Mouse (Mus musculus) left cerebral cortex, postnatal 36 days (tissue): ENCODE measurements at regions not wholly inside any gene's neighbourhood (a gene's known extent, or its start where the extent isn't known, plus 50 kb on each side); places are given as distances from the start of the nearest gene placed in this dataset.
A peak's percentile ranks its signal among the peaks of the same experiment; 100 is the strongest.

Source experiments
- DNase-seq, 2 experiments: peaks; one replicate each; pipeline ENCODE4 v3.0.0; 2021 to 2022; ENCODE audit warnings: low spot score in 2 of 2, mixed read lengths in 1 of 2
- intact Hi-C: fragments of 180-260 bp; cut with DNase I; formaldehyde crosslinking; loops from one replicate; pipeline ENCODE4 v1.15.1; 2025

GRCm38 (mm10) chr9:112839071-112839793, 603.5 kb upstream of the Arpp21 start:
- peak in 1 of 2 experiments; percentile 18 for DNase-seq
- intact Hi-C loops = loop anchor here (10.0 kb wide), 1 partner anchor 374 kb away; no protein-coding TSS in a partner anchor

- DNase-seq = no peak
- intact Hi-C loops = loop anchor here (10.0 kb wide), 1 partner anchor 373 kb away; no protein-coding TSS in a partner anchor
These were observed 601.8 kb upstream of the Arpp21 start for GRCm38 (mm10) chr9:112837563-112837962.

GRCm38 (mm10) chr9:112834441-112835245, 598.9 kb upstream of the Arpp21 start:
- intact Hi-C loops = loop anchor here (10.0 kb wide), 1 partner anchor 370 kb away; no protein-coding TSS in a partner anchor

GRCm38 (mm10) chr9:112831102-112831501, 595.4 kb upstream of the Arpp21 start:
- no peak for DNase-seq
- intact Hi-C loops = loop anchor here (10.0 kb wide), 1 partner anchor 366 kb away; no protein-coding TSS in a partner anchor

More at GRCm38 (mm10) chr9:112834441-112835245, 598.9 kb upstream of the Arpp21 start:
- no peak for DNase-seq

GRCm38 (mm10) chr9:112828602-112829001, 592.9 kb upstream of the Arpp21 start:
- no peak for DNase-seq
- intact Hi-C loops = no loop called here

- no peak for DNase-seq
- intact Hi-C loops = no loop called here
These were observed 590.9 kb upstream of the Arpp21 start for GRCm38 (mm10) chr9:112826592-112826991.

GRCm38 (mm10) chr9:112821940-112822339, 586.2 kb upstream of the Arpp21 start:
- intact Hi-C loops = no loop called here
- DNase-seq = no peak

GRCm38 (mm10) chr9:112811946-112812345, 576.2 kb upstream of the Arpp21 start:
- intact Hi-C loops = no loop called here
- DNase-seq = no peak

GRCm38 (mm10) chr9:112799583-112800220, 564.0 kb upstream of the Arpp21 start:
- intact Hi-C loops = no loop called here
- no peak for DNase-seq

- intact Hi-C loops = no loop called here
- no peak for DNase-seq
These were observed 557.8 kb upstream of the Arpp21 start for GRCm38 (mm10) chr9:112793537-112793936.

GRCm38 (mm10) chr9:112771981-112772380, 536.2 kb upstream of the Arpp21 start:
- no peak for DNase-seq
- intact Hi-C loops = no loop called here

GRCm38 (mm10) chr9:112744616-112745015, 508.9 kb upstream of the Arpp21 start:
- intact Hi-C loops = no loop called here
- no peak for DNase-seq

- no peak for DNase-seq
- intact Hi-C loops = no loop called here
These were observed 508.3 kb upstream of the Arpp21 start for GRCm38 (mm10) chr9:112743871-112744590.

- intact Hi-C loops = no loop called here
- DNase-seq = no peak
These were observed 500.0 kb upstream of the Arpp21 start for GRCm38 (mm10) chr9:112735761-112736160.

GRCm38 (mm10) chr9:112725523-112725922, 489.8 kb upstream of the Arpp21 start:
- no peak for DNase-seq
- intact Hi-C loops = no loop called here

- no peak for DNase-seq
- intact Hi-C loops = no loop called here
These were observed 489.4 kb upstream of the Arpp21 start for GRCm38 (mm10) chr9:112725103-112725502.

- DNase-seq = no peak
- intact Hi-C loops = no loop called here
These were observed 487.6 kb upstream of the Arpp21 start for GRCm38 (mm10) chr9:112723346-112723745.

- no peak for DNase-seq
- intact Hi-C loops = no loop called here
These were observed 486.8 kb upstream of the Arpp21 start for GRCm38 (mm10) chr9:112722501-112722900.

GRCm38 (mm10) chr9:112715197-112715762, 479.5 kb upstream of the Arpp21 start:
- DNase-seq = no peak
- intact Hi-C loops = loop anchor here (10.0 kb wide), 1 partner anchor 730 kb away; no protein-coding TSS in a partner anchor
